Mouse (Mus musculus) skeletal muscle tissue, adult 2 months (tissue): ENCODE results near the gene Olfr1408.

ENCODE experiments used
- DNase-seq: peaks from one replicate; pipeline ENCODE4 v3.0.0-alpha.2; 2012; ENCODE audit warnings: low read depth, low spot score

Olfr1408 gene

DNA sequence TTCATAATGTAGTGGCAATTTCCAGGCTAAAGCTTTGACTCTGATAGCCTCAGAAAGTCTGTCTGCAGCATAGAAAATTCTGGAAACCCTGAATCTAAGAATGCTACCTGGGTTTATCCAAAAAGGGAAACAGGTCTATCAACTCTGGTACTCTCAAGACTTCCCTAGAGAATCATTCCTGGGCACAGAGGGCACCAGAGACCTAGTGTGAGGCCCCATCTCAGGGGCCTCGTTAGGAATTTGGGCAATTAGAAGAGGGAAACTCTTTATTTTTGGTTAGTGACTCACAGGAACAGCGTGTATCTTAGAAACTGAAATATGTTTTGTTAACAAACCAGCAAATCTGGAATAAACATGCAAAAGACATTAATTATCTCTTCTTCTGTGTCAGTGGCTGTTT is at the start of gene Olfr1408:
Gene Olfr1408, minus strand, starts transcription at position 101 of the 400 bp plus-strand sequence.
- no peak for DNase-seq

DNA sequence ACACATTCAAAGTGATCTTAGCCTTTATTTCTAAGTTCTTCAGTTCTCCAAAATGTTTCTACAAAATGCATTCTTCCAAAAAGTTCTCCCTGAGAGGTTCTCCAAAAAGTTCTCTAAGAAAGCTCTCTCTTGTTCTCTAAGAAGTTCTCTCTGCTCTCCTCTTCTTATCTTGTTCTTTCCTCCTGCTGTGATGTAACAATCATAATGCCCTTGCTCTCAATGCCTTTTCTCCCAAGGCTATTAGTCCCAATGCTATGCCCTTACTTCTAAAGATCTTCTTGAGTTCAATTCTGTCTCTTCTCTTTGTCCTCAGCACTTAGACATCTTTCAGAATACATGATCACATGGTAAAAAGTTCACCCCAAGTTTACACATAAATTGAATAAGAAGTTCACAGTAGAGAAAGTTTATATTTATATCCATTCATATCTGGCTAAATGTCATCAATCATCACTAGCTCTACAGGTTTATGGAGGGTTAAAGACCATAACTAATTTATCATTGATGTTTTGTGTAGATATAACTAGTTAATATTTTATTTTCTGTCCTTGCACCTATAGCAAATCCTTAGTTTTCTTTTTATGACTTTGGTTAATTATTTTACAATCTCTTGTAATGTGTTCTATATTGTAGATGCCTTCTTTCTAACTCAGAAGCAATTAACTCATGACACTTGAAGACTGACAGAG is 37.1 kb upstream of the Olfr1408 start:
- DNase-seq = no peak
